Mouse (Mus musculus) forebrain, embryonic 16.5 days (tissue): ENCODE data around the gene Aff4. TPM values are rescaled to one million over a fixed set of nuclear protein-coding genes. Genes with fewer than 3 reads are reported as not detected.
A peak's percentile ranks its signal among the peaks of the same experiment; 100 is the strongest.

Experiments used
- ATAC-seq: fragments of 200-750 bp; cut with Nextera tagmentation; 2 replicates; pipeline ENCODE4 v1.8.0; 2017; ENCODE audit warnings: mild to moderate bottlenecking, moderate library complexity
- H3K27ac ChIP-seq: fragments of 300-500 bp; sonication (generic); 2 replicates; pipeline ENCODE4 v1.5.1; 2014; ENCODE audit warnings: low read length, control low read depth
- H3K27me3 ChIP-seq: fragments of 300-500 bp; sonication (generic); replicated peaks from 2 replicates; pipeline ENCODE4 v1.6.1; 2014; ENCODE audit warnings: low read length; ENCODE audit not compliant: control insufficient read depth, insufficient read depth
- H3K36me3 ChIP-seq: fragments of 300-500 bp; sonication (generic); 2 replicates; pipeline ENCODE4 v1.6.1; 2014; ENCODE audit not compliant: control insufficient read depth, insufficient read depth
- H3K4me1 ChIP-seq: fragments of 300-500 bp; sonication (generic); replicated peaks from 2 replicates; pipeline ENCODE4 v1.6.1; 2014; ENCODE audit warnings: low read length; ENCODE audit not compliant: control insufficient read depth, insufficient read depth
- H3K4me2 ChIP-seq: fragments of 300-500 bp; sonication (generic); 2 replicates; pipeline ENCODE4 v1.6.1; 2014; ENCODE audit warnings: mild to moderate bottlenecking, low read length, control low read depth
- H3K4me3 ChIP-seq: fragments of 300-500 bp; sonication (generic); replicated peaks from 2 replicates; pipeline ENCODE4 v1.5.1; 2014; ENCODE audit warnings: mild to moderate bottlenecking, low read length, control low read depth
- H3K9ac ChIP-seq: fragments of 300-500 bp; sonication (generic); replicated peaks from 2 replicates; pipeline ENCODE4 v1.6.1; 2014; ENCODE audit warnings: low read depth, low read length, control low read depth
- H3K9me3 ChIP-seq: fragments of 300-500 bp; sonication (generic); 2 replicates; pipeline ENCODE4 v1.6.1; 2016; ENCODE audit warnings: low read length; ENCODE audit not compliant: control insufficient read depth
- WGBS: fragments of 180-500 bp; shearing (Covaris S2); extraction: QIAGEN DNeasy Blood & Tissue Kit; methylation state at CpG from one replicate; pipeline ENCODE4 v1.1.7; 2014; 5-methylcytosine and 5-hydroxymethylcytosine counted together
- polyA plus RNA-seq: library from polyadenylated mRNA; unstranded; fragments of >200 nt; fragmentation: Nextera tagmentation; extraction: Ambion mirVana; gene quantifications from 2 replicates; pipeline ENCODE4 v1.2.1, GENCODE M21; 2015

The Aff4 gene
- polyA plus RNA-seq, 1 experiment from 2014 or later, result 62.0 TPM

- H3K27ac ChIP-seq, result peak overlapping the region; percentile 98
- peak overlapping the region; percentile 94 for H3K4me3 ChIP-seq
- no peak for ATAC-seq
- H3K4me2 ChIP-seq, result peak overlapping the region; percentile 72
- H3K27me3 ChIP-seq, result no peaks in the 10 kb centered on the region
- H3K9me3 ChIP-seq, result no peaks in the 10 kb centered on the region
- H3K36me3 ChIP-seq, result no peaks in the 10 kb centered on the region
- 1% methylated on average over 14 of the region's 14 CpGs for WGBS
- peak overlapping the region; percentile 97 for H3K9ac ChIP-seq
- H3K4me1 ChIP-seq, result peaks cover 7% of the 10 kb centered on the region
Observed at GRCm38 (mm10) chr11:53351943-53352590, 1.4 kb downstream of the Aff4 start.

DNA sequence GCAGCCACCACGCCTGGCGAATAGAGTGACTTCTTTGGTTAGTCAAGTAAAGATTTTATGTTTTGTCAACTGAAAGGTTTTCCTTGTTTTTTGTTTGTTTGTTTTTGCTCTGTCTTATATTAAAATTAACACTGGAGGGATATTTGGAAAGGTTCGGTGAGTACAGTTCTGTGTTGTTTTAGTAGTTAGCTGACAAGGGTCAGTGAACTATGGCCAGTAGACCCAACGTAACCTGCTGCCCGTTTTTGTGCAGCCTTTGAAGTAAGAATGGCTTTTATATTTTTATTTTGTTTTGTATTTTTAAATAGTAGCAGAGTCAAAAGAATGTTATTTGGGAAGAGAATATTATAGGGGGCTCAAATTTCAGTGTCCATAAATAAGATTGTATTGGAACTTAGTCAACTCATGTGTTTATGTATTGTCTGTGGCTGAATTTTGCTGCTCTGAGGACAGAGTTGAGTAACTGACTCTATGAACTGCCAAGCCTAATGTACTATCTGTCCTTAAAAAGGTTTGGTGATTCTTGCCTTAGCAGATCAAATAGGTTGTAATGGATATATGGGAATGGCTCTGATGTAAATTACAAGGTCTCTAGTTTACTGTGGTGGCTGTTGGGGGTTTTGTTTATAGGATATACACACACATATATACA, 8.0 kb downstream of the Aff4 start:
- Histone ChIP-seq H3K27ac (no peak overlapping the region), H3K4me2 (no peak overlapping the region), H3K9ac (no peak overlapping the region), H3K36me3 (no peaks in the 10 kb centered on the region; the same call in 1 of the 2 replicates), H3K4me1 (peaks cover 3% of the 10 kb centered on the region; the same call in 1 of the 2 replicates), H3K9me3 (no peaks in the 10 kb centered on the region), H3K27me3 (no peaks in the 10 kb centered on the region), H3K4me3 (no peak overlapping the region)
- 96% methylated on average over 5 of the region's 5 CpGs for WGBS
- ATAC-seq, result no peak

DNA sequence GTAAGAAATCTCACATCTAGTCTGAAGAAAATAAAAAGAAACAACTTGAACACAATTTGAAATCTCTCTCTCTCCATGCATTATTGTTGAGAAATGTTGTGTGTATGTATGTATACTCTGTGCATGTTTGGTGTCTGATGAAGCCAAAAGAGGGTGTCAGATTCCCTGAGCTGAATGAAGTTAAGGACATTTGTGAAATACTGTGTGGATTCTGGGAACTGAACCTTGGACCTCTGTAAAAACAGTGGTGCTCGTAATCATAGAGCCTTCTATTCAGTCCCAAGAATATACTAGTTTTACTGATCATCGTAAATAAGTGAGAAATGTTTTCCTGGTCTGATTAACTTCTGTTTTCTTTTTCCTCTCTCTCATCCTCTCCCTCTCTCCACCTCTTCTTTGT, 16.4 kb downstream of the Aff4 start:
- Histone ChIP-seq H3K9ac (no peak overlapping the region), H3K27me3 (no peaks in the 10 kb centered on the region), H3K4me1 (no peaks in the 10 kb centered on the region), H3K36me3 (peaks cover 7% of the 10 kb centered on the region; the same call in 1 of the 2 replicates), H3K27ac (no peak overlapping the region), H3K4me2 (no peak overlapping the region), H3K4me3 (no peak overlapping the region), H3K9me3 (no peaks in the 10 kb centered on the region)
- no peak for ATAC-seq
- 90% methylated on average over 2 of the region's 2 CpGs for WGBS

- H3K4me3 ChIP-seq, result no peak overlapping the region
- no peak overlapping the region for H3K9ac ChIP-seq
- 88% methylated on average over 1 of the region's 1 CpGs for WGBS
- no peak overlapping the region for H3K4me2 ChIP-seq
- no peak for ATAC-seq
- no peaks in the 10 kb centered on the region for H3K4me1 ChIP-seq
- no peaks in the 10 kb centered on the region for H3K27me3 ChIP-seq
- no peak overlapping the region for H3K27ac ChIP-seq
- peaks cover 13% of the 10 kb centered on the region for H3K36me3 ChIP-seq
- no peaks in the 10 kb centered on the region for H3K9me3 ChIP-seq
Observed at GRCm38 (mm10) chr11:53378918-53379317, 28.3 kb downstream of the Aff4 start.

- Histone ChIP-seq H3K27me3 (no peaks in the 10 kb centered on the region), H3K4me1 (no peaks in the 10 kb centered on the region), H3K36me3 (peaks cover 10% of the 10 kb centered on the region), H3K9me3 (no peaks in the 10 kb centered on the region), H3K4me3 (no peak overlapping the region), H3K27ac (no peak overlapping the region), H3K4me2 (no peak overlapping the region), H3K9ac (no peak overlapping the region)
- 96% methylated on average over 2 of the region's 2 CpGs for WGBS
- ATAC-seq, result no peak
Observed at GRCm38 (mm10) chr11:53383758-53384428, 33.3 kb downstream of the Aff4 start.

- H3K27me3 ChIP-seq, result no peaks in the 10 kb centered on the region
- no peak for ATAC-seq
- no peaks in the 10 kb centered on the region for H3K4me1 ChIP-seq
- no peak overlapping the region for H3K9ac ChIP-seq
- peaks cover 22% of the 10 kb centered on the region for H3K36me3 ChIP-seq
- no peak overlapping the region for H3K4me3 ChIP-seq
- H3K4me2 ChIP-seq, result no peak overlapping the region
- WGBS, result 97% methylated on average over 1 of the region's 1 CpGs
- no peaks in the 10 kb centered on the region for H3K9me3 ChIP-seq
- no peak overlapping the region for H3K27ac ChIP-seq
Observed at GRCm38 (mm10) chr11:53393856-53394255, 43.2 kb downstream of the Aff4 start.

- no peak overlapping the region for H3K9ac ChIP-seq
- H3K9me3 ChIP-seq, result no peaks in the 10 kb centered on the region
- no peak overlapping the region for H3K27ac ChIP-seq
- H3K4me3 ChIP-seq, result no peak overlapping the region
- peaks cover 41% of the 10 kb centered on the region for H3K36me3 ChIP-seq
- no peaks in the 10 kb centered on the region for H3K27me3 ChIP-seq
- 100% methylated on average over 1 of the region's 1 CpGs for WGBS
- ATAC-seq, result no peak
- H3K4me2 ChIP-seq, result no peak overlapping the region
- no peaks in the 10 kb centered on the region for H3K4me1 ChIP-seq
Observed at GRCm38 (mm10) chr11:53403638-53404037, 53.0 kb downstream of the Aff4 start.

DNA sequence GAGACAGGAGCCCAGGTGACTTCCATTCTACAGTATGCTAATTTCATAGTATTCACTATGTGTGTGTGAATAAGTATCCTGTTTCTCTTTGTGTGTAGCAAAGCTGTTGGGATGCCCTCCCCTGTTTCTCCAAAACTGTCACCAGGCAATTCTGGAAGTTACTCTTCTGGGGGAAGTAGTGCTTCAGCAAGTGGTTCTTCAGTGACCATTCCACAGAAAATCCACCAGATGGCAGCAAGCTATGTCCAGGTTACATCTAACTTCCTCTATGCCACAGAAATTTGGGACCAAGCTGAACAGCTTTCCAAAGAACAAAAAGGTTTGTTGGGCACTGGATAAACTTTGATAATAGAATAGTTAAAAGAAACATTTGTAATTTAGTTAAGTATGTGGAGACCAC, 61.1 kb downstream of the Aff4 start:
- ATAC-seq, result no peak
- Histone ChIP-seq H3K9me3 (no peaks in the 10 kb centered on the region), H3K4me2 (no peak overlapping the region), H3K36me3 (peaks cover 56% of the 10 kb centered on the region), H3K9ac (no peak overlapping the region), H3K4me3 (no peak overlapping the region), H3K4me1 (no peaks in the 10 kb centered on the region), H3K27ac (no peak overlapping the region), H3K27me3 (no peaks in the 10 kb centered on the region)

GRCm38 (mm10) chr11:53413871-53414270, 63.2 kb downstream of the Aff4 start:
- no peak overlapping the region for H3K4me2 ChIP-seq
- no peak for ATAC-seq

More at GRCm38 (mm10) chr11:53413871-53414270, 63.2 kb downstream of the Aff4 start:
- peaks cover 62% of the 10 kb centered on the region for H3K36me3 ChIP-seq
- no peak overlapping the region for H3K27ac ChIP-seq
- no peak overlapping the region for H3K4me3 ChIP-seq
- H3K4me1 ChIP-seq, result no peaks in the 10 kb centered on the region
- H3K27me3 ChIP-seq, result no peaks in the 10 kb centered on the region
- no peak overlapping the region for H3K9ac ChIP-seq
- WGBS, result 93% methylated on average over 4 of the region's 4 CpGs
- H3K9me3 ChIP-seq, result no peaks in the 10 kb centered on the region
